Mouse (Mus musculus) neutrophil, adult 5-6 weeks (primary cell): ENCODE data around the gene Gpha2. TPM values are rescaled to one million over a fixed set of nuclear protein-coding genes. Genes with fewer than 3 reads are reported as not detected.

Source experiments
- ATAC-seq: fragments of 151-379, 151-347 bp; 2 replicates; pipeline ENCODE4 v1.8.0; 2017; ENCODE audit warnings: mild to moderate bottlenecking, moderate TSS enrichment; ENCODE audit not compliant: insufficient number of reproducible peaks, poor library complexity, low FRiP score, severe bottlenecking; ENCODE audit errors: extremely low read depth
- total RNA-seq: library from RNA; stranded (forward); fragments of 200-1000 nt; gene quantifications from 2 replicates; pipeline ENCODE4 v1.2.3, GENCODE M21; 2017

Gene Gpha2
- total RNA-seq, 1 experiment from 2014 or later = not detected

- no peak for ATAC-seq
Measured at GRCm38 (mm10) chr19:6240725-6241124, 14.5 kb downstream of the Gpha2 start.

GRCm38 (mm10) chr19:6241274-6242107 is 15.3 kb downstream of the Gpha2 start, which contains the start of gene Atg2a:
TSS of gene Atg2a (plus strand) at chr19:6241668.
- ATAC-seq = peak; percentile 87

GRCm38 (mm10) chr19:6242281-6242680 is 16.1 kb downstream of the Gpha2 start:
- peak; percentile 86 for ATAC-seq

GRCm38 (mm10) chr19:6243226-6243625 is 17.0 kb downstream of the Gpha2 start:
- ATAC-seq = no peak

GRCm38 (mm10) chr19:6245806-6246205 is 19.6 kb downstream of the Gpha2 start:
- ATAC-seq = no peak

DNA sequence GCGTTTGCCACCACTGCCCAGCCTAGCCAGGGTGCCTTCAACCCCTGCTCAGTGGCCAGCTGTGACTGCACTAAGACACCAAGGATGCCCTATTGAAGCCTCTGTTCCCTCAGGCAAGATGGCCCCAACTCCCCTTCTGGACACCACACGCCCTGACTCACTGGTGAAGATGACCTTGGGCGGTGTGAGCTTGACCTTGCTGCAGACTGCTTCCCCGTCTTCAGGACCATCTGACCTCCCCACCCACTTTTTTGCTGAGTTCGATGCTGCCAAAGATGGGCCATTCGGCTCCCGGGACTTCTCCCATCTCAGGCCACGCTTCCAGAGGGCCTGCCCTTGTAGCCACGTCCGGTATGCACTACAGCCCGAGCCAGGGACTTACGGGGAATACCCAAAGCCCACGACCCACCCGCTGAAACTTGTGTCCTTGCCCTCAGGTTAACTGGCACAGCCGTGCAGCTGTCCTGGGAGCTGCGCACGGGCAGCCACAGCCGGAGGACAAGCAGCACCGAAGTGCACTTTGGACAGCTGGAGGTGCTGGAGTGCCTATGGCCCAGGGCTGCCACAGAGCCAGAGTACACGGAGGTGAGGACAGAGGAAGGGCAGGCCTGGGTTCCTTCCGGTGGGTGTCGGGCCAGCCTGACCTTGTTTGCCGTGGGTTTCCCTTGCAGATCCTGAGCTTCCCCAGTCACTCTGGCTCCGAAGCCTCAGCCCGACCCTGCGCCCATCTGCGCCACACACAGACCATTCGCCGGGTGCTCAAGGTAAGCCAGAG is 21.5 kb downstream of the Gpha2 start:
- no peak for ATAC-seq

- ATAC-seq = no peak
Measured at GRCm38 (mm10) chr19:6253021-6253420, 26.8 kb downstream of the Gpha2 start.

DNA sequence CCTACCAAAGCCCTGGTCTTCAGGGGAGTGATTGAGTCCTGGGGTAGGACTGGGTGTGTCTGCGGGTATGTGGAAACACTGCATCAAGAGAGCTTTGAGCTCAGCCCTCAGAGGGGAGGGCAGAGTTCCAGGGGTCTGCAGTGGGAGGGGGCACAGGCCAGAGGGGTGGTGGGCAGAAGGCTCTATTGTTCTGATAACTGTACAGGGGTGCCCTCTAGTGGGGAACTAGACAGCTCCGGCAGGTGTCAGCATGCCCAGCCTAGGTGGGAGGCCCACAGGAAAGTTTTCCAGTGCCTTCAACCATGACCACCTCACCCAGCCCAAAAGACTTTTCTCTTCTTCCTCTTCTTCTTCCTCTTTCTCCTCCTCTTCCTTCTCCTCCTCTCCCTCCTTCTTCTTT is 34.2 kb downstream of the Gpha2 start:
- ATAC-seq = no peak

DNA sequence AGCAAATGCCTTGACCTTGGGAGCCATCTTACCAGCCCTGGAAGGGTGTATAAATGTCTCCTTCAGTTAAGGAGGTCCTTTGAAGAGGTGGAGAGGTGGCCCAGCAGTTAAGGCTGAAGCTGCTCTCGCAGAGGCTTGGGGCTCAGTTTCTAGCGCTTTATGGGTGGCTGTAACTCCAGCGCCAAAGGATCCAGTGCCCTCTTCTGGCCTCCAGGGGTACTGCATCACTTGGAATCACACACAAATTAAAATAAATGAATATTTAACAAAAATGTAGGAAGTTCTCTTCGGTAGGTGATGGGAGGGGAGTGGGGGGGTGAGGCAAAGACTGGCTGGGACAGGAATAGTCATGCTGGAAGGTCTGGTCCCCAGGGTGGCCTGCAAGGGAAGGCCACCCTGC is 34.8 kb downstream of the Gpha2 start:
- no peak for ATAC-seq

DNA sequence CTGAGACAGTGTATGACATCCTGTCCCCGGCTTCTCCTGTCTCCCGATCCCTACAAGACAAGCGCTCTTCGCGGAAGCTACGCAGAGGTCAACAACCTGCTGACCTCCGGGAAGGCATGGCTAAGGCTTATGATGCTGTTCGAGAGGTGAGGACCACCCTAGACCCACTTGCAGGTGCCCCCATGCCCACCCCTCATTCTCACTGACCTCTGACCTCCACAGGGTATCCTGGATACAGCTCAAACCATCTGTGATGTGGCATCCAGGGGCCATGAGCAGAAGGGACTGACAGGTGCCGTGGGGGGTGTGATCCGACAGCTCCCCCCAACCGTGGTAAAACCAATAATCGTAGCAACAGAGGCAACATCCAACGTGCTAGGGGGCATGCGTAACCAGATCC is 35.2 kb downstream of the Gpha2 start:
- no peak for ATAC-seq

- peak; percentile 69 for ATAC-seq
Measured at GRCm38 (mm10) chr19:6262222-6262621, 36.0 kb downstream of the Gpha2 start.

DNA sequence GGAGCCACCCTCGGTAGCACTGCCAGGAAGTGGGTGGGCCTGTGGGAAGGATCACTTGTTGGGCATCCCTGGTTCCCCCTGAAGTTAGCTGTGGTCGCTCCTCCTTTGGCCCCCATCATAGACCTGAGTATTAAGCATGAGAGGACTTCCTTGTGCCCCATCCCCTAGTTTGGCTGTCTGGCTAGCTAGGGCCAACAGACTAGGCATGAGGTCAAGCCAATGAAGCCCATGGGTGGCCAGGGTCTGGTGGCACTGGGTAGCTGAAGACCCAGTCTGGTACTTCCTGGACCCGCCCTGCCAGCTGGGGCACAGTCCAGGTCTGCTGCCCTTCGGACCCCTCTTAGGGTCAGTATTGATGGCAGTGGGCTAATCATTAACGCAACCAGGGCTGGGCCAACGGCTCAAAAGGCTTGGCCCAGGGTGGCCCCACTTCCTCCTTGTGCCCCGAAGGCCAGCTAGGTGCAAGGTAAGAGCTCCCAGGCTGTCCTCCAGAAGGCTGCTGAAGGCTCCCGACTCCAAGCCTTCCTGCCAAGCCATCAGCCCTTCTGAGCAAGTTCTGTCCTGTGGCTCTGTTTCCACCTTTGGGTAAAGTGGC is 36.8 kb downstream of the Gpha2 start:
- ATAC-seq = no peak

DNA sequence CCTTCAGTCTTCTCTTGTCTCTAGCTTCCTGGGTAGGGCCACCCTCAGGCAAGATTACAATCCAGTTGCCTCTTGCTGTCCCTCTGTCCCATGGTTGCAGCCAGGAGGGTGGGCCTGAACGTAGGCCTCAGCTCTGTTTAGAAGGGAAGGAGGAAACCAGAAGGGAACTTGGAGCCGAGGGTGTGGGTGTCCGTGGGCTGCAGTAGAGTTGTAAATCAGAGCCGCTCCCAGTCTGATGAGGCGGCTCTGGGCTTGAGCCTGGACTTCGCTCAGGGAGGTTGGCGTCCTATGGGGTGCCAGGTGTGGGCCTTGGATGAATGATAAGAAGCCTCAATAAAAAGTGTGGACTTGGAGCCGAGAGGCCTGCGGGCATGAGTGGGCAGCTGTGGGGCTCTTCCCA is 38.0 kb downstream of the Gpha2 start:
- ATAC-seq = no peak

DNA sequence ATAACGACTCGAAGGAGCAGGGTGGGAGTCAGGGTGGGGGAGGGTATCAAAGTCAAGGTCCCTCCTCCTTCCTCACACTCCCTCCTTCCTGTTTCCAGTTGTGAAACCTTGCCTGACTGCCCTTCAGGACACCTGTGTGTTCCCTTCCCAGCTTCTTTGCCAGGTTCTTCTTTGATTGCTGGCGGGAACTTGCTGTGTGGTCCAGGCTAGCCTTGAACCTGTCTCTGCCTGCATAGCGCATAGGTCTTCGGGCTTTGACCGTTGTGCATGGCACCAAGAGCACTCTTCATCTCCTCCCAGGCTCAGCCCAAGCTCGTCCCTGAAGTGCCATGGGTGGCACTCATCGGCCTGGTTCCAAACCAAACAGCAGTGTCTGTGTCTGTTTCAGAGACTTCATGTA is 38.8 kb downstream of the Gpha2 start:
- ATAC-seq = no peak

GRCm38 (mm10) chr19:6265727-6266182 is 39.6 kb downstream of the Gpha2 start:
- no peak for ATAC-seq

DNA sequence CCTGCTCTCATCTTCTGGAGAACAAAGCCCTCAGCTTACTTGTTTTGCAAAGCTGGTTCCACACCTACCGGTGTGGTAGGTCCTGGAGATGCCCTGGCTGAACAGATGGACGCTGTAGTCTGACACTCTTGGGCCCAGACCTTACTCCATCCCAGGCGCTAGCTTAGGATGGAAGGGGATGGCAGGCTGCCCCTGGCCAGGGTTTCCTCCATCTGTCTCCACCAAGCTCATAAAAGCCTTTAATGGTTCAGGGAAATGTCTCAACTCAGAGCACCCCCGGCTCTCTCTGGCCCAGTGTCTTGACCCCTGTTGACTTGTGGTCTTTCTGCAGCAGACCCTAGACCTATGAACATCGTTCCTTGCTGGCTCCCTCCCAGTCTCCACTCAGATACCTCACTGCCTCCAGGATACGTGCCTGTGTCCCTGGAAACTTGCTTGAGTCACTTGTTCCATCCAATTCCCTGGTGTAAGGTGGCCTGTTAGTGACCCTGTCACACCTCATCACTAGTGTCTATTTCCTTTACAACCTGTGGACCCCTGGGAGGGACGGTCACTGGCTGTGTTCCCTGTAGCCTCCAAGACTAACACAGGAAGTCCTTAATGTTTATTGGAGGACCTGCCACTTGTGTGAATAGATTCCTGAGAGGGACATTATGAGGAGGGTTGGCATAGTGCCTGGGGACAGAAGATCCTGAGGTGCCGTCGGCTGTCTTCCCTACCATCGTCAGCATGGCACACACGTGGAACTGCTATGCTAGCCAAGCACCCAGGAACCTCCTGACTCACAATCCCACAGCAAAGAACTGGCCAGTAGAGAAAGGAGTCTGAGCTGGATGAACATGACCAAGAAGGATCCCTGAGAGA is 41.4 kb downstream of the Gpha2 start:
- ATAC-seq = no peak

GRCm38 (mm10) chr19:6268170-6268528 is 42.0 kb downstream of the Gpha2 start:
- ATAC-seq = peak; percentile 85

GRCm38 (mm10) chr19:6268670-6269132 is 42.5 kb downstream of the Gpha2 start:
- peak; percentile 35 for ATAC-seq
